Mouse (Mus musculus) c-Kit-positive CD71-positive TER-119-positive erythroid progenitor cells, embryonic 14.5 days (primary cell): ENCODE data around the gene Ppp1r9b.

Source experiments
- DNase-seq: peaks from one replicate; pipeline ENCODE4 v3.0.0-alpha.2; 2013; ENCODE audit warnings: low spot score

Ppp1r9b gene

GRCm38 (mm10) chr11:95046980-95047680 is 56.3 kb downstream of the Ppp1r9b start:
- DNase-seq: peak; percentile 57

DNA sequence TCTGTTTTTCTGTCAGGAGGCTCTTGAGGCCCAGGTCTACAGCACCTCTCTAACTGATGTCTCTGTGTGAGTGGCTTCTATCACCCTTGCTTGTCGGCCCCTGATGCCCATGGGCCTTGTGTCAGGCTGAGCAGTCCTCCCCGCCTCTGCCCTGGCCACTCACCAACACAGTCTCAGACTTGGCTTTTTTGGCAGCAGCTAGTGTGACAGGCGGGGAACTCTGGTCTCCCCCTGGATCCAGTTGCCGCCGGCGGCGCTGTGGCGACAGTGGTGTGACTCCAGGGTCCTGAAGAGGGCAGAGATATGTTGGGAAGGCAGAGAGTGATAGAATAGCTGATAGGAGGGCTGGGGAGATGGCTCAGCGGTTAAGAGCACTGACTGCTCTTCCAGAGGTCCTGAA is 62.2 kb downstream of the Ppp1r9b start:
- DNase-seq: no peak
